Mouse (Mus musculus): Measurements from ENCODE around the gene Cntn3. TPM values are rescaled to one million over a fixed set of nuclear protein-coding genes. Genes with fewer than 3 reads are reported as not detected.
A peak's percentile ranks its signal among the peaks of the same experiment; 100 is the strongest.
"Not testable (repeated sequence)": the region's sequence is repeated elsewhere in the genome, so short reads cannot be mapped to it uniquely, and the experiment has no call there.

Cntn3 gene
- 1.9 and 2.1 TPM in 2 replicates for polyA plus RNA-seq (2016; fragmentation: Nextera tagmentation; extraction: Ambion mirVana)

DNA sequence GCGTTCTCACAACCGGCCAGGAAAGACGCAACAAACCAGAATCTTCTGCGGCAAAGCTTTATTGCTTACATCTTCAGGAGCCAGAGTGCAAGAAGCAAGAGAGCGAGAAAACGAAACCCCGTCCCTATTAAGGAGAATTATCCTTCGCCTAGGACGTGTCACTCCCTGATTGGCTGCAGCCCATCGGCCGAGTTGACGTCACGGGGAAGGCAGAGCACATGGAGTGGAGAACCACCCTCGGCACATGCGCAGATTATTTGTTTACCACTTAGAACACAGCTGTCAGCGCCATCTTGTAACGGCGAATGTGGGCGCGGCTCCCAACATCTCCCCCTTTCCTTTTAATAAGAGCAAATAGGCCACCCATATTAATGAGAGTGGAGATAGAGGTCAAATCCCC, at the start of gene Cntn3:
Gene Cntn3, minus strand, starts transcription at position 101 of the 400 bp plus-strand sequence.
- not testable (repeated sequence) for H3K36me3 ChIP-seq; H3K27me3 ChIP-seq (replicated peaks); H3K27ac ChIP-seq; H3K9me3 ChIP-seq; H3K4me3 ChIP-seq; H3K4me2 ChIP-seq (replicated peaks); H3K4me1 ChIP-seq; H3K9ac ChIP-seq; ATAC-seq (ENCODE audit: low FRiP score, low read depth)
- WGBS: 98% methylated on average over 6 of the region's 20 CpGs

DNA sequence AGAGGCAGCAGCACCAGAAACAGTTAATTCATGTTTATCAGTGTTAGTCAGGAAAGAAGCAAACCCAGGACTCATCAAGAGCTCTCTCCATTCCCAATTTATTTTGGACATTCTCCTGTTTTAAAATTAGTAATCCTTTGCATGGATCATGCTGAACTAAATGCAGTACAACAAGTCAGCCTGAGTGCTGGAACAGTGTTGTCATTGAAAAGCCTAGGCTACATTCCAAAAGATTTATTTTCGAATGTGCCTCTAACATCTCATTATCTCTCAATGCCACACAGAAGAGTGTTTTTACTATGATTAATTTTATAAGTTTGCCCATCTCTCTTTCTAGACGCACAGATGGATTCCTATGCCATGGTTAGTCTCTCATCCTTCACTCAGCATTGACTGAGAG, 27.9 kb upstream of the Cntn3 start:
- Histone ChIP-seq H3K4me3 (no peak overlapping the region), H3K27me3 (replicated peaks) (no peaks in the 10 kb centered on the region), H3K27ac (no peak overlapping the region), H3K9ac (no peak overlapping the region), H3K9me3 (no peaks in the 10 kb centered on the region), H3K36me3 (no peaks in the 10 kb centered on the region), H3K4me1 (no peaks in the 10 kb centered on the region), H3K4me2 (replicated peaks) (no peak overlapping the region)
- 75% methylated on average over 2 of the region's 2 CpGs for WGBS
- no peak for ATAC-seq (ENCODE audit: low FRiP score, low read depth)

DNA sequence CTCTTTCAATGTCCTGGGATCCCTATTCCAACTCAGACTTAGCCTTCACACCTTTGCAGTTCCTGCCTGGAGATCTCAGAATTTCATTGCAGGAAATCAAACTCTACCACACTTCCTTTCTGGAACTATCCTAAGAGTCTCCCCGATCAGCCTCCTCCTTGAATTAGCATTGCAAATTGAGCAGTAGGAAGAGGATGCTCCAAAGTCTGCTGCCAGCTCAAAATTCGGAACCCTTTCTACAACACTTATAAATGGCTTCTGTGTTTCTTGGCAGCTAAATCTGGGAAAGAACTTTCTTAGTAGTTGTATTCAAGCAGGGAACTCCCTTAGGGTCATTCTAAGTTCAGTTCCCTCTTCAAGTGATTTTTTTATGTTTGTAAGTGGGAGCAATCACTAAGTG, 24.9 kb upstream of the Cntn3 start:
- Histone ChIP-seq H3K9me3 (no peaks in the 10 kb centered on the region), H3K27me3 (replicated peaks) (no peaks in the 10 kb centered on the region), H3K9ac (no peak overlapping the region), H3K4me1 (no peaks in the 10 kb centered on the region), H3K4me2 (replicated peaks) (no peak overlapping the region), H3K36me3 (no peaks in the 10 kb centered on the region), H3K4me3 (no peak overlapping the region), H3K27ac (no peak overlapping the region)
- WGBS: 73% methylated on average over 2 of the region's 2 CpGs
- ATAC-seq (ENCODE audit: low FRiP score, low read depth): no peak

DNA sequence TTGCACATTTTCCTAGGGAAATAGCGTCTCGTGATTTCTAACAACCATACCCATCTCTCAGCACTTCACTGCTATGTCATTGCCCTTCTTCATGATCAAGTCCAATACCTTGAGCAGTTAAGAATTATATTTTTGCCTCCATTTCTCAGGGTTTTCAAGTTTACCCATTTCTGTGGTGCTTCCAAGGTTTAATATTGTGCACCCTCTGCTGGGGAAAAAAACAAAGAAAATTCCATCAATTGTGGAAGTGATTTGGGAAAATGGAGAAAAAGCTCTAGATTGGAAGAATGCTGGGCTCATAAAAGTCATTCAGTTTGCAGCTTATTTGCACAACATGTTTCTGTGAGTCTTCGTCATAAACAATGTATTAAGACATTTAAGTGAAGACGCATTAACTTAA, 17.2 kb upstream of the Cntn3 start:
- no peak overlapping the region for H3K4me3 ChIP-seq
- no peaks in the 10 kb centered on the region for H3K9me3 ChIP-seq
- no peaks in the 10 kb centered on the region for H3K36me3 ChIP-seq
- H3K4me1 ChIP-seq: no peaks in the 10 kb centered on the region
- H3K9ac ChIP-seq: no peak overlapping the region
- ATAC-seq (ENCODE audit: low FRiP score, low read depth): no peak
- 90% methylated on average over 4 of the region's 4 CpGs for WGBS
- no peak overlapping the region for H3K4me2 ChIP-seq (replicated peaks)
- no peak overlapping the region for H3K27ac ChIP-seq
- no peaks in the 10 kb centered on the region for H3K27me3 ChIP-seq (replicated peaks)

DNA sequence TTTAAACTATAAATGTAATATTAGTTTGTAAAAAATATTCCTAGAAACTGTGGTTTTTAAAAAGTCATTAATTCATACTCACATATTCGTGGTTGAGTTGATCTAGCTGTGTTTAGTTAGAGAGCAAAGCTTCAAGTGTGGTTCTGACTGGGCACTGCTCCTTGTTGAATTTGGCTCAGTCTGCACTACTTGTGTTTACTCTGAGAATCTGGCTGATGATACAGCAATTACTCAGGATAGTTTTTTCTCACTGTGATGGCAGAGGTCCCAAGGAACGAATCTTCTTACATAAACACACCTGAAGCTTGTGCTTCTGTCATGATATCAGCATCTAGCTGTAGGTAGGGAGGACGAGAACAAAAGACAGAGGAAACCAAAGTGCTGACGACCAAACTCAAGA, 16.4 kb upstream of the Cntn3 start:
- no peaks in the 10 kb centered on the region for H3K36me3 ChIP-seq
- WGBS: 70% methylated on average over 4 of the region's 4 CpGs
- no peaks in the 10 kb centered on the region for H3K4me1 ChIP-seq
- no peak overlapping the region for H3K4me2 ChIP-seq (replicated peaks)
- no peak overlapping the region for H3K4me3 ChIP-seq
- no peak for ATAC-seq (ENCODE audit: low FRiP score, low read depth)
- H3K9ac ChIP-seq: no peak overlapping the region
- no peaks in the 10 kb centered on the region for H3K27me3 ChIP-seq (replicated peaks)
- no peak overlapping the region for H3K27ac ChIP-seq
- no peaks in the 10 kb centered on the region for H3K9me3 ChIP-seq

DNA sequence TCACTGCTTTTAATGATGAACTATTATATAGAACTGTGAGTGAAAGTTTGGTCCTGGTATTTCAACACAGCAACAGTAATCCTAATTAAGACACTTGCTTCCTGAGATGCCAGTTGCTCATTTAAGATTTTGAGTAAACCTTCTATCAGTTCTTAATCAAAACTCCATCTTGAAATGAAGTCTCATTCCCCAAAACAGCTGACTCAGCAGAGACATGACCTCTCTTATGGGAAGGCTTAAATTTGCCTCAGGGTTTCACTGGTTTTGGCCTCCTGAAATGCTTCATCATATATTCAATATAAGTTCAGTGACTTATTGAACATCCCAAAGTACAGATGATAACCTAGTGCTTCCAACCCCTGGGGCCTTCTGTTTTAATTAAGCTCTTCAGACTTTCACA, 13.2 kb upstream of the Cntn3 start:
- H3K9ac ChIP-seq: no peak overlapping the region

DNA sequence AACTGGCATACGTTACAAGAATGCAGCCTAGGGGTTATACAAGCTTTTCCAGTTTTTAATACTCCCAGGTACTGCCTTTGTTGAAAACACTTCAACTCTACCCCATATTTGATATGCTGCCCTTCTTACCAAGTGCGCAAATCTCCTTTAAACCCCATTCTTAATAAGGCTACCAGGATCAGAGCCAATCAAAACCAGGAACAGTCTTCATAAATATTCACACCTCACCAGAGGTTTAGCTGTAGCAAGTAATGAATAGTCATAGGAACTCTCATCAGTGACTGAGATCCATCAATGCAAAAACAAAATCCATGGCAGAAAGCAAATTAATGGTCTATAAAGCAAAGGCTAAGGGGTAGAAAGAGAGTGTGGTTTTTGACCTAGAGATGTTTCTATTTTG, 10.7 kb upstream of the Cntn3 start:
- H3K36me3 ChIP-seq: no peaks in the 10 kb centered on the region
- no peak overlapping the region for H3K4me2 ChIP-seq (replicated peaks)
- no peaks in the 10 kb centered on the region for H3K4me1 ChIP-seq
- H3K4me3 ChIP-seq: no peak overlapping the region
- H3K9me3 ChIP-seq: no peaks in the 10 kb centered on the region
- H3K9ac ChIP-seq: no peak overlapping the region
- H3K27ac ChIP-seq: no peak overlapping the region
- ATAC-seq (ENCODE audit: low FRiP score, low read depth): no peak
- H3K27me3 ChIP-seq (replicated peaks): no peaks in the 10 kb centered on the region
- 87% methylated on average over 2 of the region's 2 CpGs for WGBS

More for the DNA sequence above, 13.2 kb upstream of the Cntn3 start:
- no peaks in the 10 kb centered on the region for H3K4me1 ChIP-seq
- ATAC-seq (ENCODE audit: low FRiP score, low read depth): no peak
- H3K27me3 ChIP-seq (replicated peaks): no peaks in the 10 kb centered on the region
- no peak overlapping the region for H3K4me3 ChIP-seq
- no peak overlapping the region for H3K27ac ChIP-seq
- H3K9me3 ChIP-seq: no peaks in the 10 kb centered on the region
- H3K4me2 ChIP-seq (replicated peaks): no peak overlapping the region
- no peaks in the 10 kb centered on the region for H3K36me3 ChIP-seq

DNA sequence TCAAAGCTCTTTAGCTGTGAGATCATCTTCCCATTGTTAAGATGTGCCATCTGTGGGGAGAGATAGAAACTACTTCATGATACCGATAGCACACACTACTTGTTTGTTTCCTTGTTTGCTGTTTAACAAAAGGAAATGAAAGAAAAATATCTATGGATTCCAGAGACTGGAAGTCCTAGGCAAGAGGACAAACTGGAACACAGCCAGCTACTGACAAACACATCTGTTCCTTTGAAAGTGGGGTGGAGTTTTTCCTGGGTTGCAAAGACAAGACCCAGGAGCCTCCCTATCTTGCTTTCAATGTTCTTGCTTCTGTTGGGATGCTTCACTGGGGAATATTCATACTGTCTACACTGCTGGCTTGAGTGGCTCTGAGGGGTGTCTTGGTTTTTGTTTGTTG, 5.4 kb downstream of the Cntn3 start:
- WGBS: 81% methylated on average over 1 of the region's 1 CpGs
- ATAC-seq (ENCODE audit: low FRiP score, low read depth): no peak
- H3K4me3 ChIP-seq: no peak overlapping the region

DNA sequence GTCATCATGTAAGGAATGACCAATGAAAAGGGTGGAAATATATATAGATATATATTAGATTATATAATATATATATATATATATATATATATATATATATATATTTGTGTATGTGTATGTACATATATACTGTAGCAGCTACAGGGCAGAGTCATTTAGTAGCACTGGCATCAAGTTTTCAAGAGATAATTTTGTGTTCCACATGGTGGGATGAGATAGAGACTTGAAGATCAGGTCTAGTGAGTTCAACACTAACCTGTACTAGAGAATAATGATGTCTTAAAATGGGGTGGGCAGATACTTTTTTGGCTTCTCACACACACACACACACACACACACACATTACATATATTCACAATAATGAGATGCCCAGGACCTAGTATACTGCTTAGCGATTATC, 7.7 kb downstream of the Cntn3 start:
- no peak for ATAC-seq (ENCODE audit: low FRiP score, low read depth)
- Histone ChIP-seq H3K27me3 (replicated peaks) (peaks cover 4% of the 10 kb centered on the region; the same call in 1 of the 2 replicates), H3K4me2 (replicated peaks) (no peak overlapping the region), H3K4me3 (no peak overlapping the region), H3K36me3 (no peaks in the 10 kb centered on the region), H3K9me3 (no peaks in the 10 kb centered on the region), H3K4me1 (no peaks in the 10 kb centered on the region), H3K27ac (no peak overlapping the region), H3K9ac (no peak overlapping the region)
- WGBS: 90% methylated on average over 1 of the region's 1 CpGs

More for the DNA sequence above, 5.4 kb downstream of the Cntn3 start:
- Histone ChIP-seq H3K36me3 (no peaks in the 10 kb centered on the region), H3K4me2 (replicated peaks) (no peak overlapping the region), H3K9me3 (no peaks in the 10 kb centered on the region), H3K4me1 (no peaks in the 10 kb centered on the region), H3K9ac (no peak overlapping the region), H3K27ac (no peak overlapping the region), H3K27me3 (replicated peaks) (peaks cover 4% of the 10 kb centered on the region; the same call in 1 of the 2 replicates)

DNA sequence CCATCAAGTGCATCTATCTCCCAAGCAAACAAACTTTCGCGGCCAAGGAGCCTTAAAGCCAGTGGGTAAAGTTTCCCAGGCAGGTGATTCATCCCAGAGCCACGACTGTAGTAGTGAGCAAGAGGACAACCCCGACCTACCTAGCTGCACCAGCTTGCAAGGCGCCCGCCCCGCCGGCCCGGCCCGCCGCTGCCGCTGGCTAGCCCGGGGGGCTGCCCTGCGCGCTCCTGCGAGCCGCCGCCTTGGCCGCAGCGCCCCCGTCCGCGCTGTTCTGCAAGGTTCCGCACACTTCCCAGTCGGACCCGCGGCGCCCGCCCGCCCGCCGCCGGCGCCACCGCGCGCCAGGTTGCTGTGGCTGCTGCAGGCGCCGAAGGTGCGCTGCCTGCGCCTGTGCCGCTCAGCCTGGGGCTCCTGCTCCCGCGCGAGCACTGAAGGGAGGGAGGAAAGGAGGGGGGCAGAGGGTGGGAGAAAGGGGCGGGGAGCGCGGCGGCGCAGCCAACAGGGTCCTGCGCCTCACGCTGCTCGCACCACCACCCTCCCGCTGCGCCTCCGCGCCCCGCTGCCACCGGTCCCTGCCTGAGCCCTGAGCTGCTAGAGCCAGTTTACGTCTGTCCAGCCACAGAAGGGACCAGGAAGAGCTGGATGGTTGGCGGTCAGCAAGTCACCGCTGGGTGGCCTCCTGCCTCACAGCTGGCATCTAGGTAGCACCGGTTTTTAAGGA, 8.7 kb downstream of the Cntn3 start:
- Histone ChIP-seq H3K9ac (peak overlapping the region; percentile 49), H3K9me3 (no peaks in the 10 kb centered on the region), H3K27ac (no peak overlapping the region), H3K4me1 (no peaks in the 10 kb centered on the region), H3K27me3 (replicated peaks) (peaks cover 4% of the 10 kb centered on the region; the same call in 1 of the 2 replicates), H3K4me2 (replicated peaks) (peak overlapping the region; percentile 87), H3K36me3 (no peaks in the 10 kb centered on the region), H3K4me3 (peak overlapping the region; percentile 53)
- under 1% methylated on average over 56 of the region's 63 CpGs for WGBS
- peak; percentile 99 for ATAC-seq (ENCODE audit: low FRiP score, low read depth)

DNA sequence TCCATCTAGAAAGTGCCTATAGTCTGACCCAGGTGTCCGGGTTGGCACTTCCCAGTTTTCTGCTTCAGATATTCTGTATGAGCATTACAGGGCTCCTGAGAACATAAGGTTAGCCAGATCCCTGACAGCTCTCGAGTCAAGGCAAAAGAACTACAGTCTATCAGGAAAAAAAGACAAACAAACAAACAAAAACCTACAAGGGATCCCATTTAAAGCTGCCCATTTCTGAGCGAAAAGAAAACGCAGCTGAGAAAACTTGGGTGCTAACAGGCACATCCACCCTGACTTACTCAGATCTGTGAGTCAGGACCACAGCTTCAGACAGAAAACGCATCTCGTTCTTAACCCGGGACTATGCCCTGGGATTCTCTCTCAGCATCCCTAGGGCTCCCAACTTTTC, 9.5 kb downstream of the Cntn3 start:
- Histone ChIP-seq H3K4me3 (peak overlapping the region; percentile 53), H3K27ac (no peak overlapping the region), H3K4me2 (replicated peaks) (peak overlapping the region; percentile 87), H3K9me3 (no peaks in the 10 kb centered on the region), H3K9ac (peak overlapping the region; percentile 49; the same call in 1 of the 2 replicates), H3K4me1 (no peaks in the 10 kb centered on the region), H3K36me3 (no peaks in the 10 kb centered on the region), H3K27me3 (replicated peaks) (peaks cover 4% of the 10 kb centered on the region; the same call in 1 of the 2 replicates)
- ATAC-seq (ENCODE audit: low FRiP score, low read depth): no peak
- WGBS: 6% methylated on average over 7 of the region's 7 CpGs

DNA sequence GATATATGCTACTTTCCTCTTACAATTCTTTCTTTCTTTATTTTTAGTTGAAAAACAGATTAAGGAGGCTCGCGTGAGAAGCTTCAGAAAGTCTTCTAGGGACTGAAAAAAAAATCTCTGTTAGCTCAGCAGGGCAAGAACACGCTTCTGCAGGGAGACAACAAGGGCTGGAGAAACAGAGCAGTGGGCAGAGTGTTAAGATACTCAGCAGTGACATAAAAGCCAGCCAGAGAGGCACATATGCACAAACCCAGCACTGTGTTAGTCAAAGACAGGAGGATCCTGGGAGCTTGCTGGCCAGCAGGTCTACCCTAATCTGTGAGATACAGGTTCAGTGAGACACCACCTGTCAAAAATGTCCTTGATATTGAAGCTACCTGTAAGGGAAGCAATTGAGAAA, 15.4 kb downstream of the Cntn3 start:
- WGBS: 82% methylated on average over 3 of the region's 3 CpGs
- no peak for ATAC-seq (ENCODE audit: low FRiP score, low read depth)
- no peaks in the 10 kb centered on the region for H3K4me1 ChIP-seq
- no peak overlapping the region for H3K9ac ChIP-seq
- no peaks in the 10 kb centered on the region for H3K27me3 ChIP-seq (replicated peaks)
- no peak overlapping the region for H3K4me3 ChIP-seq
- H3K36me3 ChIP-seq: no peaks in the 10 kb centered on the region
- H3K9me3 ChIP-seq: no peaks in the 10 kb centered on the region
- no peak overlapping the region for H3K27ac ChIP-seq
- no peak overlapping the region for H3K4me2 ChIP-seq (replicated peaks)

DNA sequence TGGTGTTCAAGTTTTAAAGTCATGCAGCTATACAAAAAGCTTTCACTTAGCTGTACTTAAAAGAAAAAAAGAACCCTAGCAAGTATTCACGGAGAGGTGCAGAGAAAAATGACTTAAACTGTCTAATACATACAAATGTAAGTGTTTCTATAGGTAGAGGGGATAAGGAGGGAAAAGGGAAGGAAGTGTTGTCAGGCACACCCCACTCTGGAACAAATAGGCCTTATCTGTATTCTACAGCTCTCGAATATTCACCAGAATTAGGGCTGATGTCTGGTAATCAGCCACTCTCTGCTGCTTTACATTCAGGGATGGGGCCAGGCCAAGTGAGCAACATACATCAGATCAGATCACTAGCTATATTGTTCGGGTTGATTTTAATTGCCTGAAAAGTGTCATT, 16.4 kb downstream of the Cntn3 start:
- Histone ChIP-seq H3K4me1 (no peaks in the 10 kb centered on the region), H3K27me3 (replicated peaks) (no peaks in the 10 kb centered on the region), H3K4me2 (replicated peaks) (no peak overlapping the region), H3K9me3 (no peaks in the 10 kb centered on the region), H3K4me3 (no peak overlapping the region), H3K27ac (no peak overlapping the region), H3K9ac (no peak overlapping the region), H3K36me3 (no peaks in the 10 kb centered on the region)
- WGBS: 77% methylated on average over 3 of the region's 3 CpGs
- ATAC-seq (ENCODE audit: low FRiP score, low read depth): no peak
